Mouse (Mus musculus) retina, embryonic 14.5 days (tissue): ENCODE measurements around the gene Cx3cr1.
"Not testable (repeated sequence)": the region's sequence is repeated elsewhere in the genome, so short reads cannot be mapped to it uniquely, and the experiment has no call there.

Experiments used
- DNase-seq: peaks from one replicate; pipeline ENCODE4 v3.0.0-alpha.2; 2015; ENCODE audit warnings: low spot score

Cx3cr1 gene

GRCm38 (mm10) chr9:120027401-120028151 is 42.1 kb downstream of the Cx3cr1 start:
- DNase-seq: peak; percentile 85

- DNase-seq: no peak
These were observed 45.1 kb downstream of the Cx3cr1 start for GRCm38 (mm10) chr9:120024625-120025024.

GRCm38 (mm10) chr9:120024171-120024570 is 45.5 kb downstream of the Cx3cr1 start:
- DNase-seq: no peak

- DNase-seq: no peak
These were observed 46.4 kb downstream of the Cx3cr1 start, which contains the start of gene Xirp1 for GRCm38 (mm10) chr9:120023086-120023811. Xirp1 (minus strand) TSS chr9:120023598.

- no peak for DNase-seq
These were observed 48.5 kb downstream of the Cx3cr1 start for GRCm38 (mm10) chr9:120021164-120021563.

- DNase-seq: peak; percentile 89
These were observed 49.3 kb downstream of the Cx3cr1 start for GRCm38 (mm10) chr9:120020285-120020890.

DNA sequence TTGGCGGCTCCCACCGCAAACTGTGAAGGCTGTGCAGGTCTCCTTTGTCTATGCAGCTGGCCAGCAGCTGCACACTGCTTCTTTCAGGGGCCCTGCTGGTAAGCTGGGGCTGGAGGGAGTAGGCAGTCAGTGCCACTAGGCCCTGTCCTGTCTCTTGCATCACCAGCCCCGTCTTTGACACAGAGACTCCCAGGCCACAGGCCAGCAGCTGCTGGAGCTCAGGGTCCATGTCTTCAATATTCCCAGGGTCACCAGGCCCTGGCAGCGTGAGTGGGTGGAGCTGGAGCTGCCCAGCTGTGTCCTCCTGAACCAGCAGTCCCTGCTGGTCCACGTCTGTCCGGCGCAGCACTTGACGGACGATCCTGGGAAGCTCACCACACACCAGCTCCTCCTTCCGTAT is 52.7 kb downstream of the Cx3cr1 start:
- no peak for DNase-seq

- no peak for DNase-seq
These were observed 54.9 kb downstream of the Cx3cr1 start for GRCm38 (mm10) chr9:120014828-120015227.

DNA sequence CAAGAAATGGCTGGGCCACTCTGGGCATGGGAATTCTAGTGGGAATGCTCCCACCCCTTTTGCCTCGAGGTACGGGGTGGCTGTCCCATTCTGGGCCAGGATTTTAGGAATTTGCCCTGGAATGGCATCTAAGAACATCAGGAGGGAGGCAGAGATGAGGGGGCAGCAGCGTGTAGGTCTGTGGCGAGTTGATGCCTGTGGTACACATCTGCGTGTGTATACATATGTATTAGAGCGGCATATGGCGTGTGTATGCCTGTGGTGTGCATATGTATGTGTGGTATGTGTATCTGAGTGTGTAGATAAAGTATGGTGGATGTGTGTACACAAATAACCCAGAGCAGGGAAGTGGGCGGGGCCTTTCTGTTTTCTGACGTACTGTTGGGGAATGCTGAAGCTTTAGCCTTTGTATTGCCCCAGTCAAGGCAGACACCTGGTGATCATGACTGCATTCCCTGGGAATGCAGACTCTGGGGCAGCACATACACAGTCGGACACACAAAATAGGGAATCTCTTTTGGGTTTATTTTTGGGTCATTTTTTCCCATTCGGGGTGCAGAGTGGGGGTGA is 56.3 kb downstream of the Cx3cr1 start:
- DNase-seq: no peak

GRCm38 (mm10) chr9:120012781-120013180 is 56.9 kb downstream of the Cx3cr1 start:
- DNase-seq: no peak

- DNase-seq: not testable (repeated sequence)
These were observed 57.5 kb downstream of the Cx3cr1 start for GRCm38 (mm10) chr9:120012161-120012560.

GRCm38 (mm10) chr9:120011533-120011932 is 58.1 kb downstream of the Cx3cr1 start:
- peak; percentile 87 for DNase-seq

GRCm38 (mm10) chr9:120010781-120011511 is 58.7 kb downstream of the Cx3cr1 start:
- DNase-seq: peak; percentile 95

GRCm38 (mm10) chr9:120009871-120010270 is 59.8 kb downstream of the Cx3cr1 start:
- no peak for DNase-seq

DNA sequence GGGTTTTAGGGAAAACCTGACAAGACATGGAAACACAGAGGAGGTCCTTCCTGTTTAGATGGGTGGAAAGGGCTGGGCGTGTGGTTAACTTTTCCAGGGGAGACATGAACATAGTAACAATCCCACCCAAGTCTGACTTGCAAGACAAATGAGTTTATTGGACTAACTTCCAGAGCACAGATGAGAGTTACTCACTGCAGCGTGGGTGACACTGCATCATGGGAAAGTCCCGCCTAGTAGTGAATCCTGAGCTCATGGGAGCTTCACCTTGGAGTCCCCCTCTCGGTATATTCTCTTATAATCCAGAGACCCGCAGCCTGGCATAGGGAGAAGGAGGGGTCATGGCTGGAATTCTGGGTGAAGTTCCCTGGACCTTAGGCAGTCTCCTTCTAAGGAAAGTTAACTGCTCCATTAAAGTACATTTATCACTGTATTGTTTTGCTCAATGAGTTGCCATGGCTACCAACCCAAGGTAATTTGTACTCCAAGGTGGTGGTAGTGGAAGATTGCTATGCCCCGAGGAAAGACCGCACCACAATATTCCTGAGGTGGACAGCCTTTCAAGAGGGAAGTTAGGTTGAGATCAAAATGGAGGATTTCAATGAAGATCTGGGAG is 60.3 kb downstream of the Cx3cr1 start:
- no peak for DNase-seq

- no peak for DNase-seq
These were observed 61.8 kb downstream of the Cx3cr1 start for GRCm38 (mm10) chr9:120007833-120008232.

- no peak for DNase-seq
These were observed 63.7 kb downstream of the Cx3cr1 start for GRCm38 (mm10) chr9:120005936-120006335.

- no peak for DNase-seq
These were observed 66.8 kb downstream of the Cx3cr1 start for GRCm38 (mm10) chr9:120002893-120003292.

DNA sequence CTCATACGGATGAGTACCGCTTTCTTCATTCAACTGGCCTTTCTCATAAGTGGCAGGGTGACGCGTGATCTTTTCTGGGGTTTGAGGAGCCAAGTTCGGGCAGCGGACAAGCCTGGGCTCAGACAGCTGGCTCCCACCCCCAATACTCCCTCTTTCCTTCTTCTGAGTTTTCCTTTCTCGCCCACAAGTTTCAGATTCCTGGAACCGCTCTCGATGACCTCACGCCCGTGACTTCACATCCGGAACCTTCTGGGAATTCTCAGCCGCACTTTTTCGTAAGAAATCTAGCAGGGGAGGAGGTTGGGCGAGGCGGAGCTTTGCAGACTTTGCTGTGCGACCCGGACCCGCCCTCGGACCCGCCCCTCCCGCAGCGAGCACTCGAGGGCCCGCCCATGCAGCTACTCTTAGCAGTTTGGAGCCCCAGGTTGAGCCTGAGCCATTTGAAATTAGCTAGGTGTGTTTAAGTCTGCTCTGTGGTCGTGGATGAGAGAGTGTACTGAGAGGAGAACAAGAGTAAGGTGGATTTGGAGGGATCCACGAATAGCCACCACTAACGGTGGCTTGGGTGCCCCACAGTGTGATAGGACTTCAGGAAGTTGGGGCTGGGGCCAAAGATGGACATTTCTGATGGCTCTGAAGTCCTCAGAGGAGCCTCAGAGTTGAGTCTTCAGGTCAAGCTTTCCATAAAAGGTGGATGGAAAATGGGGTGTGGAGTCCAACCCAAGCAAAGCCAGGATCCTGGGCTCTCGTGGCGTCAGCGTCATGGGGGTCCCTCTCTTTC is 67.5 kb downstream of the Cx3cr1 start:
- DNase-seq: peak; percentile 83

GRCm38 (mm10) chr9:120000761-120001160 is 68.9 kb downstream of the Cx3cr1 start:
- no peak for DNase-seq

- DNase-seq: no peak
These were observed 70.0 kb downstream of the Cx3cr1 start for GRCm38 (mm10) chr9:119999636-120000035.
